ENCODE assay signal across 14 mouse cellular contexts in genomic region chr12:91764471-91764870, GRCm38 (mm10). TPM values are rescaled to one million over a fixed set of nuclear protein-coding genes. Genes with fewer than 3 reads are reported as not detected.
A peak's percentile ranks its signal among the peaks of the same experiment; 100 is the strongest.
DNase-seq lines count a peak whose midpoint lies in the region; ATAC-seq and TF ChIP-seq lines count a peak whose summit lies in the region.
"Had no signal": no experiment of that assay in that cellular context is flagged by ENCODE, and none has a peak within 500 bp of the region (broad histone marks: within the 10 kb centered on the region; RNA-seq: fewer than 3 reads in every experiment).

No protein-coding gene starts in this region.

- DNase-seq in forebrain, embryonic 10.5 days (ENCODE audit: extremely low spot score, low spot score): no peak
- no peak for DNase-seq in forebrain, embryonic 11.5 days (ENCODE audit: low spot score)
- no peak for DNase-seq in lung, adult 18-20 months
- peak; percentile 42 for DNase-seq in kidney, adult 9 months
- no peak for DNase-seq in liver, postnatal 0 days
- no peak for DNase-seq in MN1 (ENCODE audit: low spot score)
- DNase-seq: thymus, postnatal 36 days had no signal

- H3K9me3 ChIP-seq in forebrain, embryonic 10.5 days: no peaks in the 10 kb centered on the region
- no peaks in the 10 kb centered on the region for H3K9me3 ChIP-seq in forebrain, embryonic 11.5 days (ENCODE audit: control insufficient read depth, low read length)
- no peaks in the 10 kb centered on the region for H3K9me3 ChIP-seq in lung, embryonic 15.5 days
- no peaks in the 10 kb centered on the region for H3K9me3 ChIP-seq in liver, postnatal 0 days (ENCODE audit: low read length)
- H3K9me3 ChIP-seq: heart, embryonic 10.5 days; hindbrain, embryonic 15.5 days; limb, embryonic 13.5 days; midbrain, embryonic 12.5 days had no signal

- WGBS in forebrain, embryonic 10.5 days: 72% methylated on average over 2 of the region's 2 CpGs
- 68% methylated on average over 2 of the region's 2 CpGs for WGBS in forebrain, embryonic 11.5 days
- WGBS in lung, embryonic 15.5 days: 40% methylated on average over 2 of the region's 2 CpGs
- WGBS in liver, postnatal 0 days (ENCODE audit: insufficient replicate concordance): 31% methylated on average over 2 of the region's 2 CpGs

- TF ChIP-seq CTCF in liver, postnatal 0 days (IDR thresholded peaks at IDR 0.05; ENCODE audit: low read depth): no peak

- ATAC-seq in forebrain, embryonic 11.5 days (replicated peaks; ENCODE audit: low FRiP score): no peak
- ATAC-seq in lung, embryonic 15.5 days (ENCODE audit: borderline replicate concordance, extremely low read depth, low FRiP score, low TSS enrichment): 0 out of 2 replicates have a peak, but pooled peaks have one; percentile 27
- ATAC-seq in liver, postnatal 0 days: no peak
- ATAC-seq in megakaryocyte-erythroid progenitor cell, adult 5-6 weeks (replicated peaks; ENCODE audit: low FRiP score, low TSS enrichment, poor library complexity, severe bottlenecking): no peak

- no peak overlapping the region for H3K4me3 ChIP-seq in forebrain, embryonic 10.5 days
- H3K4me3 ChIP-seq in forebrain, embryonic 11.5 days (ENCODE audit: low read depth, low read length): no peak overlapping the region
- H3K4me3 ChIP-seq in lung, embryonic 15.5 days: no peak overlapping the region
- H3K4me3 ChIP-seq in liver, postnatal 0 days (ENCODE audit: low read depth, low read length): no peak overlapping the region
- H3K4me3 ChIP-seq: erythroblast, embryonic 14.5 days; heart, embryonic 10.5 days; hindbrain, embryonic 15.5 days; limb, embryonic 13.5 days; midbrain, embryonic 12.5 days had no signal

- H3K27me3 ChIP-seq in forebrain, embryonic 10.5 days (ENCODE audit: poor library complexity, severe bottlenecking): no peaks in the 10 kb centered on the region
- H3K27me3 ChIP-seq in forebrain, embryonic 11.5 days (ENCODE audit: control insufficient read depth, insufficient read depth, low read length): no peaks in the 10 kb centered on the region
- H3K27me3 ChIP-seq in lung, embryonic 15.5 days: no peaks in the 10 kb centered on the region
- no peaks in the 10 kb centered on the region for H3K27me3 ChIP-seq in liver, postnatal 0 days (ENCODE audit: insufficient read depth, low read length)
- H3K27me3 ChIP-seq: hindbrain, embryonic 15.5 days; limb, embryonic 13.5 days; midbrain, embryonic 12.5 days had no signal

- no peak overlapping the region for H3K9ac ChIP-seq in forebrain, embryonic 11.5 days (ENCODE audit: low read length)
- no peak overlapping the region for H3K9ac ChIP-seq in lung, embryonic 15.5 days
- H3K9ac ChIP-seq in liver, postnatal 0 days (replicated peaks): no peak overlapping the region
- H3K9ac ChIP-seq: hindbrain, embryonic 15.5 days; limb, embryonic 13.5 days; midbrain, embryonic 12.5 days had no signal

- peak overlapping the region; percentile 58; the same call in 1 of the 2 replicates for H3K27ac ChIP-seq in forebrain, embryonic 10.5 days
- no peak overlapping the region for H3K27ac ChIP-seq in forebrain, embryonic 11.5 days (ENCODE audit: low read depth, low read length)
- 0 out of 2 replicates have a peak overlapping the region, but pooled peaks have one; percentile 48 for H3K27ac ChIP-seq in lung, embryonic 15.5 days
- 0 out of 2 replicates have a peak overlapping the region, but pooled peaks have one; percentile 71 for H3K27ac ChIP-seq in liver, postnatal 0 days (ENCODE audit: low read depth)
- H3K27ac ChIP-seq: hindbrain, embryonic 15.5 days; limb, embryonic 13.5 days; midbrain, embryonic 12.5 days had no signal

- H3K4me2 ChIP-seq in forebrain, embryonic 11.5 days (ENCODE audit: low read depth, low read length, severe bottlenecking): no peak overlapping the region
- no peak overlapping the region for H3K4me2 ChIP-seq in lung, embryonic 15.5 days
- H3K4me2 ChIP-seq in liver, postnatal 0 days (ENCODE audit: low read depth, low read length): peak overlapping the region; percentile 66; the same call in 1 of the 2 replicates
- H3K4me2 ChIP-seq: hindbrain, embryonic 15.5 days; limb, embryonic 13.5 days; midbrain, embryonic 12.5 days had no signal

- H3K4me1 ChIP-seq in forebrain, embryonic 10.5 days: peaks cover 36% of the 10 kb centered on the region
- peaks cover 6% of the 10 kb centered on the region; the same call in 1 of the 2 replicates for H3K4me1 ChIP-seq in forebrain, embryonic 11.5 days (replicated peaks; ENCODE audit: control insufficient read depth, insufficient read depth, low read length)
- H3K4me1 ChIP-seq in lung, embryonic 15.5 days: peaks cover 32% of the 10 kb centered on the region
- H3K4me1 ChIP-seq in liver, postnatal 0 days (ENCODE audit: insufficient read depth): peaks cover 28% of the 10 kb centered on the region

- no peaks in the 10 kb centered on the region for H3K36me3 ChIP-seq in forebrain, embryonic 10.5 days (replicated peaks)
- H3K36me3 ChIP-seq in forebrain, embryonic 11.5 days (ENCODE audit: control insufficient read depth, insufficient read depth, low read length): no peaks in the 10 kb centered on the region
- H3K36me3 ChIP-seq in lung, embryonic 15.5 days: no peaks in the 10 kb centered on the region
- H3K36me3 ChIP-seq in liver, postnatal 0 days (replicated peaks; ENCODE audit: insufficient read depth, low read length): no peaks in the 10 kb centered on the region
- H3K36me3 ChIP-seq: heart, embryonic 10.5 days; hindbrain, embryonic 15.5 days; limb, embryonic 13.5 days; midbrain, embryonic 12.5 days had no signal

- no peak for TF ChIP-seq EP300 in liver, postnatal 0 days (IDR thresholded peaks at IDR 0.05; ENCODE audit: low read depth)

RNA-seq across cellular contexts. Expression of gene Ston2, which starts 23.7 kb away (rescaled TPM):
- 11.4 and 11.5 TPM in 2 replicates for polyA plus RNA-seq in forebrain, embryonic 10.5 days (2016; fragmentation: Nextera tagmentation; extraction: Ambion mirVana)
- polyA plus RNA-seq in forebrain, embryonic 11.5 days (2014; fragmentation: Nextera tagmentation; extraction: Ambion mirVana): 13.7 and 16.5 TPM in 2 replicates
- 9.4 and 11.1 TPM in 2 replicates for polyA plus RNA-seq in lung, embryonic 15.5 days (2015; fragmentation: Nextera tagmentation; extraction: Ambion mirVana)
- 5.5 and 5.6 TPM in 2 replicates for polyA plus RNA-seq in liver, postnatal 0 days (2015; fragmentation: Nextera tagmentation; extraction: Ambion mirVana)
- total RNA-seq in megakaryocyte-erythroid progenitor cell, adult 5-6 weeks (2014; fragmentation: Nextera tagmentation): 5.3 and 10.7 TPM in 2 replicates
- 0.53 and 2.7 TPM in 2 replicates for total RNA-seq in megakaryocyte-erythroid progenitor cell, adult 5-6 weeks (2017)
